Mouse (Mus musculus) hindbrain, embryonic 15.5 days (tissue): Measurements from ENCODE around the gene Sall4. TPM values are rescaled to one million over a fixed set of nuclear protein-coding genes. Genes with fewer than 3 reads are reported as not detected.

Experiments used
- ATAC-seq: fragments of 200-750 bp; cut with Nextera tagmentation; 2 replicates; pipeline ENCODE4 v1.8.0; 2017; ENCODE audit warnings: low read depth, moderate number of reproducible peaks, moderate TSS enrichment; ENCODE audit not compliant: low FRiP score
- H3K27ac ChIP-seq: fragments of 300-500 bp; sonication (generic); replicated peaks from 2 replicates; pipeline ENCODE4 v1.5.1; 2015; ENCODE audit warnings: mild to moderate bottlenecking, inconsistent platforms
- H3K27me3 ChIP-seq: fragments of 300-500 bp; sonication (generic); 2 replicates; pipeline ENCODE4 v1.6.1; 2015; ENCODE audit warnings: control low read depth, inconsistent platforms
- H3K36me3 ChIP-seq: fragments of 300-500 bp; sonication (generic); 2 replicates; pipeline ENCODE4 v1.6.1; 2015; ENCODE audit warnings: control low read depth, inconsistent platforms
- H3K4me1 ChIP-seq: fragments of 300-500 bp; sonication (generic); replicated peaks from 2 replicates; pipeline ENCODE4 v1.6.1; 2015; ENCODE audit warnings: control low read depth, inconsistent platforms
- H3K4me2 ChIP-seq: fragments of 300-500 bp; sonication (generic); 2 replicates; pipeline ENCODE4 v1.6.1; 2015; ENCODE audit warnings: moderate library complexity, mild to moderate bottlenecking, inconsistent platforms
- H3K4me3 ChIP-seq: fragments of 300-500 bp; sonication (generic); 2 replicates; pipeline ENCODE4 v1.5.1; 2015; ENCODE audit warnings: mild to moderate bottlenecking, inconsistent platforms
- H3K9ac ChIP-seq: fragments of 300-500 bp; sonication (generic); 2 replicates; pipeline ENCODE4 v1.6.1; 2015; ENCODE audit warnings: inconsistent platforms
- H3K9me3 ChIP-seq: fragments of 300-500 bp; sonication (generic); 2 replicates; pipeline ENCODE4 v1.6.1; 2016; ENCODE audit warnings: control low read depth, inconsistent platforms
- WGBS: fragments of 180-500 bp; shearing (Covaris S2); methylation state at CpG from one replicate; pipeline ENCODE4 v1.1.7; 2015; 5-methylcytosine and 5-hydroxymethylcytosine counted together
- polyA plus RNA-seq: library from polyadenylated mRNA; unstranded; fragments of >200 nt; fragmentation: Nextera tagmentation; extraction: Ambion mirVana; gene quantifications from 2 replicates; pipeline ENCODE4 v1.2.1, GENCODE M21; 2015

The Sall4 gene
- polyA plus RNA-seq, 1 experiment from 2014 or later: 0.44 TPM

DNA sequence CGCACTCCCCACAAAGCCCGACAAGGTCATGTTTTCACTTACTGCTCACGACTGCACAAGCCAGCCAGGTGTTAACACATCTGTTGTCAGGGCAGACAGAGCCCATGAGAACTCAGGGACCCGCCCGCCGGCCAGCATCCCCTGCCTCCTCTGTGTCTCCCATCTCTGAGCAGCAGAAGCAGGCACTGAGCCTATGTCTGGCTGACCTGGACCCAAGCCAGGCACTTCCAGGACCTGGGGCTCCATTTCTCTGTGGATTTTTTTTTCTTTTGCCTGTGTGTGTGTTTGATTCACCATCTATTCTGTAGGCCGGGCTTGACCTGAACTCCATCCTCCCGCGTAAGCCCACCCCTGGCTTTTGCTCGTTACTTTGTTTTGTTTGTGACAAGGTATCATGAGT is 49.0 kb downstream of the Sall4 start:
- Histone ChIP-seq H3K4me3 (no peak overlapping the region), H3K4me2 (no peak overlapping the region), H3K27ac (0 out of 2 replicates have a peak overlapping the region, but pooled peaks have one; percentile 51), H3K9me3 (no peaks in the 10 kb centered on the region), H3K36me3 (no peaks in the 10 kb centered on the region), H3K27me3 (no peaks in the 10 kb centered on the region), H3K4me1 (peaks cover 12% of the 10 kb centered on the region), H3K9ac (no peak overlapping the region)
- ATAC-seq: no peak
- WGBS: 72% methylated on average over 10 of the region's 10 CpGs

- Histone ChIP-seq H3K27ac (0 out of 2 replicates have a peak overlapping the region, but pooled peaks have one; percentile 51), H3K36me3 (no peaks in the 10 kb centered on the region), H3K4me1 (peaks cover 14% of the 10 kb centered on the region), H3K27me3 (no peaks in the 10 kb centered on the region), H3K9me3 (no peaks in the 10 kb centered on the region), H3K9ac (no peak overlapping the region), H3K4me3 (no peak overlapping the region), H3K4me2 (no peak overlapping the region)
- no peak for ATAC-seq
- 87% methylated on average over 2 of the region's 2 CpGs for WGBS
Observed at GRCm38 (mm10) chr2:168718267-168718666, 49.5 kb downstream of the Sall4 start.

GRCm38 (mm10) chr2:168712199-168713176 is 55.3 kb downstream of the Sall4 start:
- Histone ChIP-seq H3K36me3 (peaks cover 19% of the 10 kb centered on the region), H3K27ac (0 out of 2 replicates have a peak overlapping the region, but pooled peaks have one; percentile 45), H3K27me3 (no peaks in the 10 kb centered on the region), H3K9ac (no peak overlapping the region), H3K9me3 (no peaks in the 10 kb centered on the region), H3K4me3 (no peak overlapping the region), H3K4me2 (no peak overlapping the region), H3K4me1 (peaks cover 18% of the 10 kb centered on the region)
- WGBS: 74% methylated on average over 20 of the region's 20 CpGs
- ATAC-seq: no peak

DNA sequence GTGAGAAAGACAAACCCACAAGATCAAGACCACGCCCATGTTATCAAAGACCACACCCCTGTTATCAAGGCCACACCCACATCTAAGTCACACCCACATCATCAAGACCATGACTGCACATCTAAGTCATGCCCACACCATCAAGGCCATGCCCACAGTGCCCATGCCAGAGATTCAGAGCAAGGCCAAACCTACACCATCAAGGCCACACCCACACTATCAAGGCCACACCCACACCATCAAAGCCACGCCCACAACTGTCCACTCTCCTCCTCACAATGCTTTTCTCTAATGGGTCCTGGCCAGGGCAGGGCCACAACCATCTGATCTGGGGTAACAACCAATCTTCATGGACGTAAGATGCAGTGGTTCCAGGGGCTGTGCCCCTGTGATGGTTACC is 56.8 kb downstream of the Sall4 start:
- no peak overlapping the region for H3K4me3 ChIP-seq
- WGBS: 80% methylated on average over 3 of the region's 3 CpGs
- H3K27ac ChIP-seq: no peak overlapping the region
- H3K4me1 ChIP-seq: peaks cover 12% of the 10 kb centered on the region; the same call in 1 of the 2 replicates
- no peak overlapping the region for H3K4me2 ChIP-seq
- no peaks in the 10 kb centered on the region for H3K9me3 ChIP-seq
- H3K27me3 ChIP-seq: no peaks in the 10 kb centered on the region
- ATAC-seq: peak; percentile 33; the same call in 1 of the 2 replicates
- peaks cover 22% of the 10 kb centered on the region for H3K36me3 ChIP-seq
- no peak overlapping the region for H3K9ac ChIP-seq

GRCm38 (mm10) chr2:168707766-168708165 is 60.0 kb downstream of the Sall4 start:
- H3K4me3 ChIP-seq: no peak overlapping the region
- no peaks in the 10 kb centered on the region for H3K9me3 ChIP-seq
- H3K9ac ChIP-seq: no peak overlapping the region
- WGBS: 47% methylated on average over 9 of the region's 9 CpGs
- H3K4me2 ChIP-seq: no peak overlapping the region
- no peak overlapping the region for H3K27ac ChIP-seq
- H3K4me1 ChIP-seq: peaks cover 6% of the 10 kb centered on the region; the same call in 1 of the 2 replicates
- H3K36me3 ChIP-seq: peaks cover 39% of the 10 kb centered on the region
- H3K27me3 ChIP-seq: no peaks in the 10 kb centered on the region
- no peak for ATAC-seq

DNA sequence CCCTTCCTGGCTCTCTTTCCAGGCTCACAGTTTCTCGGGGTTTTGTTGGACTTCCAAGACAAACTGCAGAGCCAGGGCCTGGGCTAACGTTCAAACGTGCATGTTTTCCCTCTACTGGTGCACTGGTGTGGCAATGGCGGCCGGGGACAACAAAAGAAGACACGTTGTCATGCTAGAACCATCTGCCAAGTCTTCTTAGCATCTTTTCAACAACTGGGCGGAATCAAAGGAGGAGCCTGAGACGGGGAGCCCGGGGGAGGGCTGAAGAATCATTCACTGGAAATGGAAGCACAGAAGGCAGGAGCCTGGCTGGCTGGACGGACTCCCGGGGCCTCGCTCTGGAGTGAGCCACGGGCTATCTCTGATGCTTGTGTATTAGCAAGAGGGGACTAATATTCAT is 65.5 kb downstream of the Sall4 start:
- no peak overlapping the region for H3K9ac ChIP-seq
- 18% methylated on average over 13 of the region's 13 CpGs for WGBS
- peak overlapping the region; percentile 41 for H3K27ac ChIP-seq
- H3K36me3 ChIP-seq: peaks cover 40% of the 10 kb centered on the region
- no peak overlapping the region for H3K4me3 ChIP-seq
- H3K4me1 ChIP-seq: 0 out of 2 replicates have a peak, but pooled peaks cover 5% of the 10 kb centered on the region
- H3K9me3 ChIP-seq: no peaks in the 10 kb centered on the region
- H3K27me3 ChIP-seq: no peaks in the 10 kb centered on the region
- peak; percentile 68 for ATAC-seq
- no peak overlapping the region for H3K4me2 ChIP-seq

Other genes starting within 250 kb of the Sall4 start
- gene Nfatc2, start 166.3 kb downstream of the Sall4 start, polyA plus RNA-seq: 3.8 and 4.6 TPM in 2 replicates
- 160 and 177 TPM in 2 replicates for gene Atp9a, start 25.5 kb downstream of the Sall4 start, polyA plus RNA-seq
- gene Zfp64, start 187.6 kb upstream of the Sall4 start, polyA plus RNA-seq: 30.9 and 34.8 TPM in 2 replicates